Mouse (Mus musculus): ENCODE data around the gene Olfr287.

Olfr287 gene

DNA sequence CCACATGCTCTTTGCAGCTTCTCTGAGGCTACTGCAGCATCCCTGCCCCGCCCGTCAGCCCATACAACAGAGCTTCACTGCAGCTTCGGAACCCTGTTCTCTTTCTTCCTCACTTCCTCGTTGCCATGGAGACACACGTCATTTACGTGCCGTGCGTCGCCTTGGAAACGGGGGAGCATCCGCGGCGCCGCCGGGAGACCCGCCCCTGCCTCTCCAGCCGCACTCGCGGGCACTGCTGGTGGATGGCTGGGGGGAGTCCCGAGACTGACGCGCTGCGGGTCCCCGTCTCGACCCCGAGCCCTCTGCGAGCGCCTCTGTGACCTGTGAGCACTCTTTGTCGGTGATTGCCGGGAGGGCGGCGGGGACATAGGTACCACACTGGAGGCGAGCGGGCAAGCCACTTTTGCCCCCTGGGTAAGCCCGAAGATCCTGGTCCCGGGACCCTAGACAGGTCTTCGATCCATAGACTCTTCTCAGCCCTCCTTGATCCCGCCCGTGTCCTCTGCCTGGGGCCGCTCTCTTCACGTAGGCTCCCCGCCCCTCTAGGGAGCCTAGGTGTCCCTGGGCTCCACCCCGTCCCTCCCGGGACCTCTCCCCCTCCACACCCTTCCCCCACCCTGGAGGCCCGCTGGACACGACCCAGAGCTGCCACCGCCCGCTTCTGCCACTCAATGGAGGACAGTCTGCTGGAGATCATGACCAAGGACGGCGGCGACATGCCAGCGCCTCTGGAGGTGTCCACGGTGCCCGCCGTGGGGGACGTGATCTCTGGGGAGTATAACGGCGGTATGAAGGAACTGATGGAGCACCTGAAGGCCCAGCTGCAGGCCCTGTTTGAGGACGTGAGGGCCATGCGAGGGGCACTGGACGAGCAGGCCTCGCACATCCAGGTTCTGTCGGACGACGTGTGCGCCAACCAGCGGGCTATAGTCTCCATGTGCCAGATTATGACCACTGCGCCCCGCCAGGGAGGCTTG, 52.9 kb downstream of the Olfr287 start:
- DNase-seq (ENCODE audit: low spot score), result no peak

DNA sequence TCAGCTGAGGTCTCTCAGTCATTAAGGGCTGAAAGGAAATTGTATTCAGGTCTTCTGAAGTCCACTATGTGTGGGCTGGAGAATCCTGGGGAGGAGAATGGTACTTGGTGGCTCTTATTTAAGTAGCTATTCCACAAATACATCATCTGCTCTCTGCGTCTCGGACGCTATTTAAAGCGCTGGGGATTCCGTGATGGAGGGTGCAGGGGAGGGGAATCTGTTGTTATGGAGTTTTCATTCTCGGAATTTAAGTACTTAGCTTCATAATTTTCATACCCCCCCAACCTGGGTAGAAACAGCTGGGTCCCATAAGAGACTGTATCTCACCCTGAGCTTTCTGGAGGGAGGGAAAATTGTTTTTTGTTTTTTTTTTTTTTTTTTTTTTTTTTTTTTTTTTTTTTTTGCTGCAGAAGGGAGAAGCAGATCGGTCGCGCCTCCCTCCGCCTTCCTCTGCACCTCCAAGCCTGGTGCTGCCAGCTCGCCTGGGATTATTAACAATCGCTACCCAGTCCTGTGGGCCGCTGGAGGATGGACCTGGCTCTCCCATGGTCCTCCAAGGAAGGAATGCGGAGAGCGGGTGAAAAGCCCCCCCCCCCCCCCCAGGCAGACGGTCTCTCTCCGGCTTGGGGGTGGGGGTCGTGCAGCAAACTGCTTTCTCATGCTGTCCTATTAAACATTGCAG, 53.8 kb downstream of the Olfr287 start, which contains the start of gene Ccdc184:
Gene Ccdc184 (plus strand): TSS at position 196 of the 682 bp plus-strand sequence.
- DNase-seq (ENCODE audit: low spot score), result no peak

DNA sequence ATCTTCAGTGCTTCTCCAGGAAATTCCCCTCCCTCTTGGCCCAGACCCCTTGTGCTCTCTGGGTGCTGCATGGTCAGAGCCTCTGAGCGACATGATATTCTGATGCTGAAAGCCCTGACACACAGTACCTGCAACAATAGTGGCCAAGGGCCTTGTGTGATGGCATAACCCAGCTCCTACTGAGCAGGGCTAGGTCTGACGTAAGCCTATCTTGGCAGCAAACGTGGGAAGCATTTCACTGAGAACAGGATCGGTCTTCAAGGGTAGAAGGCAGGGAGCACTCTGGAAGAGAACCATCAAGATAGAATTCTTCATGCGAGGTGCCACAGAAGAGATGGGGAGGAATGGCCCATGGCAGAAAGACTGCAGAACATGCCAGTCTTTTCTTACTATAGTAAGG, 55.3 kb downstream of the Olfr287 start, which contains the start of gene Asb8:
Gene Asb8 (minus strand): TSS at position 101 of the 400 bp plus-strand sequence.
- DNase-seq (ENCODE audit: low spot score), result no peak

DNA sequence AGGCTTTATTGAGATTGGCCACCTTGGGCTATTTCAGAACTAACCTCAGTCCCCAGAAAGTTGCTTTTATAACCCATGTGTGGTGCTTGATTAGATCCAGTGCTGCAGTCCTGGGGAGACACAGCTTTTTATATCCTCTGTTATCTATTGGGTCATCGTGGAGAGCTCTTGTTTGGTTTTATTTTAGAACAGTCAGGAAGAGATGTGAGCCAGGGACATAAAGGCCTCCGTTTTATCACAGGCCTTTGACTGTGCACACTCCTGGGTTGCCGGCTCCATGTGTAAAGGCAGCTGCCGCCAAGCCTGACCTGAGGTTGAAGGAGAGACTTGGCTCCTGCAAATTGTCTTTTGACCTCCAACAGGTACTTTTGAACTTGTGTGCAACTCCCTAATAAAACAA, 58.3 kb downstream of the Olfr287 start:
- DNase-seq (ENCODE audit: low spot score), result no peak

DNA sequence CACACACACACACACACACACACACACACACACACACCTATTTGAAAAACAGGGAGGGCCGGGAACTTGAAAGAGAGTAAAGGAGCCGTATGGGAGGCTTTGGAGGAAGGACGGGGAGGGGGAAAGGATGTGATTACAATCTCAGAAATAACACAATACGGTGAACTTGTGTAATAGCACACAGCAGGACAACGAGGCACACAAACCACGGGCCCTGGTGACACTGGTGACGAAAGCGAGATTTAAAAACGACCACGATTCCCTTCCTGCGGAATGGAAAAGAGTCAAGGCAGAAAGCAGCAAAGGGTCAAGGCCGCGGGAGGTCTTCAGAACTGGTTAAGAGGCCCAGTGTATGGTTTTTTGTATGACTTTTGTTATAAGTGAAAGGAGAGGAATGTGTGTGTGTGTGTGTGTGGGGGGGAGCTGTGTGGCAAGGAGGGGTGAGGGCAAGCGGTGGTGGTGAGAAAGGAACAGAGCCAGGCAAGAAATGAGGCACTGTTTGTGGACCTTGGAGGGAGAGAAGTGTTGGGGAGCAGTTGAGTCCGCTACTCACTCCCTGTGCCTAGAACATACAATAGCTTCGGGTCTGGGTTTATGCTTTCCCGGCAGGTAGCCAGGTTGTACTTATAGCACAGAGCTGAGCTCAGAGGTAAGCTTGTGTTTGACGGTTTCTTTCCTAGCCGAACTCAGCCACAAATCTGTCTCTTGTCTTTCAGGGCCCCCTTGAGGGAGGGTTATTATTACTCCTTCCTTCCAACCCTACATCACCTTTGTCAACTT, 59.6 kb downstream of the Olfr287 start:
- no peak for DNase-seq (ENCODE audit: low spot score)

DNA sequence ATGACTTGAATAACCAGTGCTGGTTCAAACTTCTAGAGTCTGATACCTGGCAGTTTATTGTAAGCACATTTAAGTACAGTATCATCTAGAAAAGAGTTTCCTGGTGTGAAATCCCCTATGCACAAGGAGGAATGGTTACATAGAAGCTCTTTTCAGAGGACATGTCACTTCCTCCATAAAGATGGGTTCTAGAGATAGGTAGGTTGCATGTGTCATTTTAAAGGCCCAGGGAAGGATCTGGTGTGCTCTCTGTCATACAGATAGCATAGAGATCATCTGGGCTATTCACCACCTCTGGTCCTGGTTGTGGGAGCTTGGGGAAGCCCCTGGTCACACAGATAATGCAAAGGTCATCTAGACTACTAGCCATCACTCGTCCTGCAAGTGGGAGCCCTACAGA, 63.6 kb downstream of the Olfr287 start:
- DNase-seq (ENCODE audit: low spot score), result no peak
